Mouse (Mus musculus) liver, embryonic 12.5 days (tissue): ENCODE measurements around the gene Pafah2. TPM values are rescaled to one million over a fixed set of nuclear protein-coding genes. Genes with fewer than 3 reads are reported as not detected.
"Not testable (repeated sequence)": the region's sequence is repeated elsewhere in the genome, so short reads cannot be mapped to it uniquely, and the experiment has no call there.

ENCODE experiments used
- ATAC-seq: fragments of 200-750 bp; cut with Nextera tagmentation; 2 replicates; pipeline ENCODE4 v1.8.0; 2017; ENCODE audit warnings: moderate number of reproducible peaks, mild to moderate bottlenecking, moderate library complexity
- H3K27ac ChIP-seq: fragments of 300-500 bp; sonication (generic); 2 replicates; pipeline ENCODE4 v1.5.1; 2016; ENCODE audit warnings: mild to moderate bottlenecking
- H3K27me3 ChIP-seq: fragments of 300-500 bp; sonication (generic); replicated peaks from 2 replicates; pipeline ENCODE4 v1.6.1; 2016; ENCODE audit warnings: mild to moderate bottlenecking, moderate library complexity
- H3K36me3 ChIP-seq: fragments of 300-500 bp; sonication (generic); 2 replicates; pipeline ENCODE4 v1.6.1; 2016; ENCODE audit warnings: mild to moderate bottlenecking, moderate library complexity
- H3K4me1 ChIP-seq: fragments of 300-500 bp; sonication (generic); 2 replicates; pipeline ENCODE4 v1.6.1; 2016
- H3K4me2 ChIP-seq: fragments of 300-500 bp; sonication (generic); 2 replicates; pipeline ENCODE4 v1.6.1; 2016; ENCODE audit warnings: mild to moderate bottlenecking, moderate library complexity
- H3K4me3 ChIP-seq: fragments of 300-500 bp; sonication (generic); 2 replicates; pipeline ENCODE4 v1.5.1; 2016; ENCODE audit warnings: mild to moderate bottlenecking, moderate library complexity
- H3K9ac ChIP-seq: fragments of 300-500 bp; sonication (generic); 2 replicates; pipeline ENCODE4 v1.6.1; 2016; ENCODE audit warnings: mild to moderate bottlenecking, moderate library complexity
- H3K9me3 ChIP-seq: fragments of 300-500 bp; sonication (generic); replicated peaks from 2 replicates; pipeline ENCODE4 v1.6.1; 2016; ENCODE audit warnings: mild to moderate bottlenecking, moderate library complexity
- WGBS: fragments of 180-500 bp; shearing (Covaris S2); methylation state at CpG from one replicate; pipeline ENCODE4 v1.1.7; 2016; ENCODE audit not compliant: insufficient replicate concordance; 5-methylcytosine and 5-hydroxymethylcytosine counted together
- polyA plus RNA-seq: library from polyadenylated mRNA; unstranded; fragments of >200 nt; fragmentation: Nextera tagmentation; extraction: Ambion mirVana; gene quantifications from 2 replicates; pipeline ENCODE4 v1.2.1, GENCODE M21; 2016

Gene Pafah2
- polyA plus RNA-seq, 1 experiment from 2014 or later: 4.7 TPM

DNA sequence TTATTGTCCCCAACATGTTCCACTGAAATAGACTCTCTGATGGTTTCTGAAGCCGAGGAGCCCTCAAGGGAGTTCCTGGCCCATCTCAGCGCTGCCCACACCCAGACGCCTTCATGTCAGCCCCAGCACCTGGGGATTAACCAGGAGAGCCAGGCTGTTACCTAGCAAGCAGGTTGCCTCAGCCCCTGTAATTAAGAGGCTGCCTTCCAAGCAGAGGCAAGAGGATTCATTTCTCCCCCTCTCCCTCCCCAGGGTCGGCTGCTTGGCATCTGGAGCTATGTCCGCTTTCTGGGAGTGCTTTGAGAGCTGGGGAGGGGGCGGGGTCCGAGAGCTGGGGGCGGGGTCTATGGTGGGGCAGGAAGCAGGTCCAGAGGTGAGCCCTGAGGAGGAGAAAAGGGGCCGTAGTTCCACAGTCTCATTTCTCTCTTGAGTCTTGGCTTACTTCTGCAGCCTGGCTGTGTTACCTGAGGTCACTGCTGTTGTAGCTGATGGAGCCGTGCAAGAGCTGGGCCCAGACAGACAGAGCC, 18.0 kb upstream of the Pafah2 start:
- Histone ChIP-seq H3K36me3 (no peaks in the 10 kb centered on the region), H3K4me1 (0 out of 2 replicates have a peak, but pooled peaks cover under 1% of the 10 kb centered on the region), H3K9me3 (no peaks in the 10 kb centered on the region), H3K27me3 (peaks cover 18% of the 10 kb centered on the region), H3K4me2 (no peak overlapping the region), H3K4me3 (no peak overlapping the region), H3K9ac (no peak overlapping the region), H3K27ac (no peak overlapping the region)
- 38% methylated on average over 10 of the region's 10 CpGs for WGBS
- no peak for ATAC-seq

DNA sequence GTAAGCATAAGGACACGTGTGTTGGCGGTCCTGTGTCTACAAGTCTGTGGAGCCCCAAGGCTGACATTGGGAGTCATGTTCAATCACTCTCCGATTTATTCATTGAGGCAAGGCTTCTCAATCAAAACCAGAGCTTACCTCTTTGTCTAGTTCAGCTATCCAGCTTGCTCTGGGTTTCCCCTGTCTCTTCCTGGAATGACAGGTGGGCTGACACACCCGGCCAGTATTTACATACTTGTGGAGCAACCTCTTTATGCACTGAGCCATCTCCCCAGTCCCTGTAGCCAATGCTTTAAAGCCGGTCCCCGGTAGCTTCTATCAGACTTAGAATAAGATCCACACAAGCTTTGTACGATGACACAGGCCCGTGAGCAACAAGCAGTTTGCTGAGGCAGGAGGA, 16.6 kb upstream of the Pafah2 start:
- Histone ChIP-seq H3K27ac (no peak overlapping the region), H3K4me3 (no peak overlapping the region), H3K4me1 (no peaks in the 10 kb centered on the region), H3K4me2 (no peak overlapping the region), H3K9me3 (no peaks in the 10 kb centered on the region), H3K36me3 (no peaks in the 10 kb centered on the region), H3K27me3 (peaks cover 5% of the 10 kb centered on the region; the same call in 1 of the 2 replicates), H3K9ac (no peak overlapping the region)
- 73% methylated on average over 8 of the region's 8 CpGs for WGBS
- no peak for ATAC-seq

DNA sequence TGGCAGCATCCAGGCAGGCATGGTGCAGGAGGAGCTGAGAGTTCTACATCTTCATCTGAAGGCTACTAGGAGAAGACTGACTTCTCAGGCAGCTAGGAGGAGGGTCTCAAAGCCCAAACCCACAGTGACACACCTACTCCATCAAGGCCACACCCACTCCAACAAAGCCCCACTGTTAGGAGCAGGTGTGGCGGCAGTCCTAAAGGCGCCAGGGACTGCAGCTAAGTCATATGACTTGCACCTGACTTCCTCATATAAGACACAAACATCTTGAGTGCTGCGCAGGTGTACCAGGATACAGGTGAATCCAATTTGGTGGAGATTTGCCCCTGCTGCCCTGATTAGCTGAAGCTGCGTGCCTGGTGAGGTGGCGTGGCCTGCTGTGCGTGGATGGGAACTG, 12.4 kb upstream of the Pafah2 start, which contains the start of gene Extl1:
Extl1 (minus strand) TSS at position 101 of the 400 bp plus-strand sequence.
- not testable (repeated sequence) for H3K9ac ChIP-seq, H3K4me2 ChIP-seq, ATAC-seq, H3K27me3 ChIP-seq, H3K27ac ChIP-seq, H3K9me3 ChIP-seq, H3K4me3 ChIP-seq, H3K4me1 ChIP-seq, H3K36me3 ChIP-seq
- WGBS: 81% methylated on average over 2 of the region's 6 CpGs

DNA sequence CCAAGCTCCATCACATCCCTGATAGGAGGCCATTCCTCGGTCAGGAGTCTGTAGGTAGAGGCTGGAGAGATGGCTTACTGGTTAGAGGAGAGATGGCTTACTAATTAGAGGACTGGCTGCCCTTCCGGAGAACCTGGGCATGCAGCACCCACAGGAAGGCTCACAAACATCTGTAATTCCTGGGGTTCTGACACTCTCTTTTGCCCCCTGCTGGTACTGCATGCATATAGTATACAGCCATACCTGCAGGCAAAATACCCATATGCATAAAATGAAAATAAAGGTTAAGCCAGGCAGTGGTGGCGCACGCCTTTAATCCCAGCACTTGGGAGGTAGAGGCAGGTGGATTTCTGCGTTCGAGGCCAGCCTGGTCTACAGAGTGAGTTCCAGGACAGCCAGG, 8.9 kb upstream of the Pafah2 start:
- no peak for ATAC-seq
- Histone ChIP-seq H3K4me3 (no peak overlapping the region), H3K4me2 (no peak overlapping the region), H3K9ac (no peak overlapping the region), H3K27me3 (no peaks in the 10 kb centered on the region; the same call in 1 of the 2 replicates), H3K9me3 (no peaks in the 10 kb centered on the region), H3K27ac (no peak overlapping the region), H3K4me1 (no peaks in the 10 kb centered on the region), H3K36me3 (no peaks in the 10 kb centered on the region)
- 58% methylated on average over 6 of the region's 6 CpGs for WGBS

DNA sequence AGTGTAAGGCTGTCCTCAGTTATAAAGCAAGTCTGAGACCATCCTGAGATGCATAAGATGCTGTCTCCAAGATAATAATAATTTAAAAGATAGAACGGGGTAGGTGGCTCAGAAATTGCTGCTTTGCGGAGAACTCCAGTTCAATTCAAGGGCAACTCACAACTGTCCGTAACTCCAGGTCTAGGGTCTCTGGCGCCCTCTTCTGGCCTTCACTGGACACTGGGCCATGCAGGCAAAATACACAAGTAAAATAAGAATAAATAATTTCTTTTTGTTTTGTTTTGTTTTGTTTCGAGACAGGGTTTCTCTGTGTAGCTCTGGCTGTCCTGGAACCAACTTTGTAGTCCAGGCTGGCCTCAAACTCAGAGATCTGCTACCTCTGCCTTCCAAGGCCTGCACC, 7.7 kb upstream of the Pafah2 start:
- Histone ChIP-seq H3K9me3 (no peaks in the 10 kb centered on the region), H3K36me3 (no peaks in the 10 kb centered on the region), H3K27me3 (no peaks in the 10 kb centered on the region; the same call in 1 of the 2 replicates), H3K4me1 (no peaks in the 10 kb centered on the region), H3K4me3 (no peak overlapping the region), H3K4me2 (no peak overlapping the region), H3K27ac (no peak overlapping the region), H3K9ac (no peak overlapping the region)
- WGBS: 9% methylated on average over 5 of the region's 5 CpGs
- no peak for ATAC-seq

DNA sequence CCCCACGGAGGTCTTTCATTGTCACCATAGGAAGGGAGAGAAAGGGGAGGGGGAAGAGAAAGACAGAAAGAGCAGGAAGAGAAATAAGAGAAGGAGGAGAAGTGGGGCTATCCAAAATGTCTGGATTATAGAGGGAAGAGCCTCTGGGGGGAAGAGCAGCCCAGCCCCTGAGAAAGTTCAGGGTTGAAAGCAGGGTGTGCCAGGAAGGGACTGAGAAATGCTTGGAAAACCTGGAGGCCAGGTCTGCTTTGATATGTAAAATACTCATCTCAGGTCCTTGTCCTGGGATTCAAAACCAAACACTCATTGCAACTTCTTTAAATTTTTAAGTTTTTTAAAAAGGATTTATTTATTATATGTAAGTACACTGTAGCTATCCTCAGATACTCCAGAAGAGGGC, 4.5 kb upstream of the Pafah2 start:
- H3K4me2 ChIP-seq: no peak overlapping the region
- peaks cover 8% of the 10 kb centered on the region for H3K4me1 ChIP-seq
- no peaks in the 10 kb centered on the region for H3K9me3 ChIP-seq
- H3K27me3 ChIP-seq: no peaks in the 10 kb centered on the region; the same call in 1 of the 2 replicates
- H3K4me3 ChIP-seq: no peak overlapping the region
- no peak for ATAC-seq
- WGBS: 83% methylated on average over 1 of the region's 1 CpGs
- H3K36me3 ChIP-seq: no peaks in the 10 kb centered on the region
- no peak overlapping the region for H3K27ac ChIP-seq
- no peak overlapping the region for H3K9ac ChIP-seq

DNA sequence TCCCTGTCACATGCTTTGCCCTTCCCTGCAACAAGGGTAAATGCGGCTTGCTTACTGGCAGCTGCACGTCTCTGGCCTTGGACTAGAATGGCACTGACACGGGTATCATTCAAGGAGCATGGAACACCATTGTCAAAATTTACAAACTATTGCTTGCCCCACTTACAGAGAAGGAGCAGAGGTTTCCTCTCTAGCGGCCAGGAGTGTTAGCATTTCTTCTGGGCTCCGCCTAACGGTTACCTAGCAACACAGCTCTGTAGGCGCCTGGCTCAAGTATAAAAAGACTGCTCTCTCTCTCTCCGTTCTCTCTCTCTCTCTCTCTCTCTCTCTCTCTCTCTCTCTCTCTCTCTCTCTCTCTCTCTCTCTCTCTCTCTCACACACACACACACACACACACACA, 3.5 kb upstream of the Pafah2 start:
- no peak overlapping the region for H3K9ac ChIP-seq
- H3K4me2 ChIP-seq: no peak overlapping the region
- H3K9me3 ChIP-seq: no peaks in the 10 kb centered on the region
- no peaks in the 10 kb centered on the region; the same call in 1 of the 2 replicates for H3K27me3 ChIP-seq
- no peak overlapping the region for H3K27ac ChIP-seq
- no peak for ATAC-seq
- H3K4me1 ChIP-seq: peaks cover 17% of the 10 kb centered on the region
- H3K4me3 ChIP-seq: no peak overlapping the region
- WGBS: 23% methylated on average over 8 of the region's 8 CpGs
- no peaks in the 10 kb centered on the region for H3K36me3 ChIP-seq

DNA sequence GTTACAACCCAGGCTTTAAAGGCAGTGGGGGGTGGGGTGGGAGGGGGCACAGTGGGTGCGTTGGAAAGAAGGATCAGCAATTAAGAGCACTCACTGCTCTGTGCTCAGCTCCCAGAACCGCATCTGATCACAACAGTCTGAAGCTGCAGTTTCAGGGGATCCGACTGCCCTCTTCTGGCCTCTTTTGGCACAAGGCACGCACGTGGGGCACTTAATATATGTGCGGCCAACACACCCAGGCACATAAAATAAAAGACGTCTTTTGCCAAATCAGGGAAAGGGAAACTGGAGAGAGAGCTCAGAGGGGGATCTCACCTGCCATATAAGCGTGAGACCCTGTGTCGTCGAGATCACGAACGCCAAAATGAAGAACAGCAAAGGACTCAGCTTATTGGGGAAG, 3.1 kb upstream of the Pafah2 start:
- WGBS: 21% methylated on average over 12 of the region's 12 CpGs
- H3K4me2 ChIP-seq: no peak overlapping the region
- no peaks in the 10 kb centered on the region for H3K9me3 ChIP-seq
- no peak overlapping the region for H3K9ac ChIP-seq
- no peaks in the 10 kb centered on the region; the same call in 1 of the 2 replicates for H3K27me3 ChIP-seq
- H3K4me3 ChIP-seq: no peak overlapping the region
- no peaks in the 10 kb centered on the region for H3K36me3 ChIP-seq
- H3K4me1 ChIP-seq: peaks cover 21% of the 10 kb centered on the region
- H3K27ac ChIP-seq: no peak overlapping the region
- ATAC-seq: no peak

DNA sequence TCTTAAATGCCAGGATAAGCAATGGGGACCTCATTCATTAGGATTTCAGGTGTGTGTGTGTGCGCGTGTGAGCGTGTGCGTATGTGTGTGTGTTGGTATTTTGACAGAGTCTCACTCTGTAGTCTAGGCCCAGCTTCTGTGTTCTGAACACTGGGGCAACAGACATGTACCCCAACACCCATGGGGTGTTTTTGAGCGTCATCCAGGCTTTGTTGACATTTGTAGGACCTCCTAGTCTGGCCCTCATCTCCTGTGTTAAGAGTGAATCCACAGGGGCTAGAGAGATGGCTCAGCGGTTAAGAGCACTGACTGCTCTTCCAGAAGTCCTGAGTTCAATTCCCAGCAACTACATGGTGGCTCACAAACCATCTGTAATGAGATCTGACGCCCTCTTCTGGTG, 978 bp upstream of the Pafah2 start:
- no peak overlapping the region for H3K4me2 ChIP-seq
- 81% methylated on average over 7 of the region's 7 CpGs for WGBS

DNA sequence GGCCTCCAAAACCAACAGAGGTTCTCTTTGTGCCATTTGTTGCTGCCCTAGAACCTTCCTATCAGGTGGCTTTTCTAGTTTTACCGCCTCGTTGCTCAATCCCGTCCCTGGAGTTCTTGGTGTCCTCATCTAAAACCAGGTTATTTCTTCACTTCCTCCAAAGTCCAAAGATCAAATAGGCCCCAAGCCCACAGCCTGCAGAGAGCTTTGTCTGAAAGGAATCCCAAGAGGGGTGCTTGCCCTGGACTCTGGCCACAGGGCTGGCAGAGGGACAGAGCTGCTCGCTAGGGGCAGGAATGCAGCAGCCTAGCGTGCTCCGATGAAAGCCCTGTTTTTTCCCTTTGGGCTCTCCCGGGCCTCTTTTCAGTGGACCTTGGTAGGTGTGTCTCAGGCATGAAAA, 1.0 kb downstream of the Pafah2 start:
- Histone ChIP-seq H3K9me3 (no peaks in the 10 kb centered on the region), H3K4me2 (peak overlapping the region; percentile 84), H3K27me3 (no peaks in the 10 kb centered on the region; the same call in 1 of the 2 replicates), H3K36me3 (no peaks in the 10 kb centered on the region), H3K4me1 (peaks cover 43% of the 10 kb centered on the region), H3K27ac (peak overlapping the region; percentile 59; the same call in 1 of the 2 replicates), H3K4me3 (peak overlapping the region; percentile 58), H3K9ac (peak overlapping the region; percentile 64; the same call in 1 of the 2 replicates)
- 36% methylated on average over 7 of the region's 7 CpGs for WGBS
- ATAC-seq: no peak

More for the DNA sequence above, 978 bp upstream of the Pafah2 start:
- Histone ChIP-seq H3K4me1 (peaks cover 24% of the 10 kb centered on the region), H3K36me3 (no peaks in the 10 kb centered on the region), H3K9me3 (no peaks in the 10 kb centered on the region), H3K9ac (no peak overlapping the region), H3K4me3 (no peak overlapping the region), H3K27ac (no peak overlapping the region), H3K27me3 (no peaks in the 10 kb centered on the region; the same call in 1 of the 2 replicates)
- ATAC-seq: no peak

DNA sequence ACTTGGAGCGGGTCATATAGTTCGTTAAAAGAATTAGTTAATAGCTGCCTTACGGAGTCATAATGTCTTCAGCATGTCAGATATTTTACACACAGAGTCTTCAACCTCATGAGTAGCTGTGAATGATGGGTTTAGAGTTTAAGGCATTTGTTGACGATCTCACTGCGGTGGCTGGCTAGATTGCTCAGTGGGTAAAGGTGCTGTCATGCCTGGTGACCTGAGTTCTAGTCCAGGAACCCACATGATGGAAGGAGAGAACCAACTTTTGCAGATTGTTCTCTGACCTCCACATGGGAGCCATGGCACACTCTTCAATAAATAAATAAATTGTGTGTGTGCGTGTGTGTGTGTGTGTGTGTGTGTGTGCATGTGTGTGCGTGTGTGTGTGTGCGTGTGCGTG, 1.6 kb downstream of the Pafah2 start:
- peaks cover 49% of the 10 kb centered on the region for H3K4me1 ChIP-seq
- no peaks in the 10 kb centered on the region for H3K36me3 ChIP-seq
- H3K27me3 ChIP-seq: peaks cover 3% of the 10 kb centered on the region
- no peak for ATAC-seq
- no peak overlapping the region for H3K9ac ChIP-seq
- H3K4me2 ChIP-seq: peak overlapping the region; percentile 84
- H3K4me3 ChIP-seq: no peak overlapping the region
- no peak overlapping the region for H3K27ac ChIP-seq
- 86% methylated on average over 9 of the region's 9 CpGs for WGBS
- H3K9me3 ChIP-seq: no peaks in the 10 kb centered on the region

DNA sequence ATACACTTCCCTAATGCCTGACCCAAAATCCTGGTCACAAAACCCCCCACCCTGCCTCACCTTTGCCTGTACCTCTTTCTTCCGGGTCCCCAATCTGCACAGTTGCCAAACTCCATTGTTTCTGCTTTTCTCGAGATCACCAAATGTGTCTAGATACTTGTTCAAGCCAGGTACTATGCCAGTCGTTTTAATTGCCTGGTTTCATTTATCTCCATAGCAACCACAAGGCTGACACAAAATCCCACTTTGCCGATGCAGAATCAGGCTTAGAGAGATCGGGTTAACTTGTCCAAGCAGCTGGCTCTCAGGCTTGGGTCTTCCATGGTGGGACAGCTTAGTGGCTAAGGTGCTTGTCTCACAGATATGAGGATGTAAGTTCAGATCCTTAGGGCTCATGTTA, 4.1 kb downstream of the Pafah2 start:
- Histone ChIP-seq H3K4me1 (peaks cover 62% of the 10 kb centered on the region), H3K4me3 (no peak overlapping the region), H3K9ac (no peak overlapping the region), H3K27ac (no peak overlapping the region), H3K4me2 (no peak overlapping the region; the same call in 1 of the 2 replicates), H3K9me3 (no peaks in the 10 kb centered on the region), H3K36me3 (no peaks in the 10 kb centered on the region), H3K27me3 (peaks cover 19% of the 10 kb centered on the region)
- ATAC-seq: no peak
- 44% methylated on average over 5 of the region's 5 CpGs for WGBS

DNA sequence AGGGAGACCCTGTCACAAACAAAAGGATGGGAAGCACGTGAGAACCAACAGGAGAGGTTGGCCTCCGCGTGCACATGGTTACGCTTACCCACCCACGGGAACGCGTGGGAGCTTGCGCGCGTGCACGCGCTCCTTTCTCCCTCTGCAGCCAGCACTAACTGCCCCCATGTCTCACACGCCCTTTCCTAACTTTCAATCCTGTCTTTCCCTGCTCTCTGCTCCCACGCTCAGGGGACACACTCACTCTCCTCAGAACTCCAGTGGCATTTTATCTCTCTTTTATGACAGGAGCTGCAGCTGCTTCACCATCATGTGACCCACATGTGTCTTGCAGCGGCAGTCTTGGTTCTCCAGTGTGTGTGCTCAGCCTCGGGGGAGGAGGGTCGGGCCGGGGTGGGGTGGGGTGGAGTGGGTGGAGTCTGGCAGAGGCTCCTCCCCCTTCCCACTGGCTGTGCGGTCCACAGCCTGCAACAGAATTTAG, 5.1 kb downstream of the Pafah2 start:
- Histone ChIP-seq H3K4me3 (peak overlapping the region; percentile 47), H3K9me3 (no peaks in the 10 kb centered on the region), H3K4me2 (peak overlapping the region; percentile 77), H3K4me1 (peaks cover 57% of the 10 kb centered on the region), H3K27me3 (peaks cover 19% of the 10 kb centered on the region), H3K36me3 (no peaks in the 10 kb centered on the region), H3K9ac (peak overlapping the region; percentile 51), H3K27ac (peak overlapping the region; percentile 55)
- 6% methylated on average over 19 of the region's 19 CpGs for WGBS
- peak; percentile 79 for ATAC-seq
